In genomic region chr8:71680471-71680870, GRCm38 (mm10) we compare ENCODE assay signal across 10 mouse cellular contexts. TPM values are rescaled to one million over a fixed set of nuclear protein-coding genes. Genes with fewer than 3 reads are reported as not detected.
DNase-seq lines count a peak whose midpoint lies in the region; ATAC-seq and TF ChIP-seq lines count a peak whose summit lies in the region.
"Had no signal": no experiment of that assay in that cellular context is flagged by ENCODE, and none has a peak within 500 bp of the region (broad histone marks: within the 10 kb centered on the region; RNA-seq: fewer than 3 reads in every experiment).

No protein-coding gene starts in this region.

- 8% methylated on average over 21 of the region's 21 CpGs for WGBS in heart, embryonic 10.5 days
- WGBS in heart, adult 2 months = 56% methylated on average over 21 of the region's 21 CpGs

- no peak overlapping the region for H3K27ac ChIP-seq in heart, embryonic 10.5 days
- no peak overlapping the region for H3K27ac ChIP-seq in heart, adult 2 months

- peaks cover 94% of the 10 kb centered on the region for H3K27me3 ChIP-seq in heart, embryonic 10.5 days (ENCODE audit: insufficient read depth, poor library complexity, severe bottlenecking)
- H3K27me3 ChIP-seq in heart, adult 2 months (ENCODE audit: control insufficient read depth, insufficient read depth, low read length) = no peaks in the 10 kb centered on the region

- ATAC-seq in granulocyte monocyte progenitor cell, adult 5-6 weeks (replicated peaks; ENCODE audit: poor library complexity, severe bottlenecking) = no peak

- intact Hi-C loops in heart, adult 2 months (cut with DNase I) = no loop called here

- H3K79me2 ChIP-seq in heart, adult 2 months (replicated peaks; ENCODE audit: control insufficient read depth, insufficient read depth, low read length) = no peaks in the 10 kb centered on the region

- no peak overlapping the region for H3K9ac ChIP-seq in heart, adult 2 months (ENCODE audit: low read depth, low read length)

- peaks cover 42% of the 10 kb centered on the region for H3K4me1 ChIP-seq in heart, embryonic 10.5 days
- peaks cover 7% of the 10 kb centered on the region; the same call in 1 of the 2 replicates for H3K4me1 ChIP-seq in heart, adult 2 months (ENCODE audit: control insufficient read depth, insufficient read depth, low read length)

- TF ChIP-seq EP300 in heart, adult 2 months (IDR thresholded peaks at IDR 0.05; ENCODE audit: insufficient read depth, low read depth, low read length) = no peak

- peak overlapping the region; percentile 55 for H3K4me3 ChIP-seq in heart, embryonic 10.5 days
- H3K4me3 ChIP-seq in heart, adult 2 months = no peak overlapping the region

- DNase-seq in heart, embryonic 10.5 days (ENCODE audit: low spot score) = no peak
- DNase-seq in heart, adult 2 months = no peak
- peak; percentile 42 for DNase-seq in testis, postnatal 10 days (ENCODE audit: low spot score)
- DNase-seq in testis, postnatal 14 days (ENCODE audit: low spot score) = no peak
- peak; percentile 32 to 74 for DNase-seq in kidney, postnatal 25 days
- no peak for DNase-seq in gastrocnemius, adult 18-20 months (ENCODE audit: low spot score)
- no peak for DNase-seq in layer of hippocampus, postnatal 25 days (ENCODE audit: extremely low spot score in 1 of 2, low spot score in 1 of 2)
- DNase-seq: thymus, postnatal 25 days had no signal

- H3K9me3 ChIP-seq in heart, embryonic 10.5 days = 0 out of 2 replicates have a peak, but pooled peaks cover 2% of the 10 kb centered on the region

- TF ChIP-seq POLR2A in heart, adult 2 months (IDR thresholded peaks at IDR 0.05; ENCODE audit: insufficient read depth, low read depth, low read length) = no peak

- TF ChIP-seq CTCF in heart, adult 2 months (IDR thresholded peaks at IDR 0.05) = no peak

- H3K36me3 ChIP-seq in heart, embryonic 10.5 days = no peaks in the 10 kb centered on the region
- no peaks in the 10 kb centered on the region for H3K36me3 ChIP-seq in heart, adult 2 months (ENCODE audit: control insufficient read depth, insufficient read depth, low read length)

RNA-seq across cellular contexts. Expression of gene Jak3, which starts 4.4 kb away (rescaled TPM):
- polyA plus RNA-seq in heart, embryonic 10.5 days (2016; fragmentation: Nextera tagmentation; extraction: Ambion mirVana) = 6.7 and 9.7 TPM in 2 replicates
- 1 to 10 TPM; 8.1 to 8.6 TPM for total RNA-seq in heart, adult 2 months (2021)
- polyA plus RNA-seq in heart, adult 2 months (2012; rRNA removed) = 23.3 and 24.0 TPM in 2 replicates
- total RNA-seq in gastrocnemius, adult 18-20 months (2021) = 1 to 10 TPM; 1.4 to 2.2 TPM
- 1 to 10 TPM; 4.9 to 5.6 TPM for total RNA-seq in layer of hippocampus, postnatal 25 days (2021)
- 10.9 and 17.5 TPM in 2 replicates for total RNA-seq in granulocyte monocyte progenitor cell, adult 5-6 weeks (2014; fragmentation: Nextera tagmentation)
- total RNA-seq in granulocyte monocyte progenitor cell, adult 5-6 weeks (2017) = 7.2 and 8.1 TPM in 2 replicates

RNA-seq across cellular contexts. Expression of gene Insl3, which starts 8.5 kb away (rescaled TPM):
- polyA plus RNA-seq in heart, embryonic 10.5 days (2016; fragmentation: Nextera tagmentation; extraction: Ambion mirVana) = 0.99 and 1.5 TPM in 2 replicates
- total RNA-seq in heart, adult 2 months (2021) = 1 to 10 TPM; 4.0 to 4.1 TPM
- polyA plus RNA-seq in heart, adult 2 months (2012; rRNA removed) = 16.3 and 19.3 TPM in 2 replicates
- under 1 TPM; 0.78 TPM for total RNA-seq in gastrocnemius, adult 18-20 months (2021)
- 1 to 10 TPM in 1 of 2 experiments, under 1 TPM in 1; 0.98 to 3.3 TPM for total RNA-seq in layer of hippocampus, postnatal 25 days (2021)
- 14.1 and 16.3 TPM in 2 replicates for total RNA-seq in granulocyte monocyte progenitor cell, adult 5-6 weeks (2014; fragmentation: Nextera tagmentation)
- total RNA-seq in granulocyte monocyte progenitor cell, adult 5-6 weeks (2017) = 1.2 and 4.4 TPM in 2 replicates

RNA-seq across cellular contexts. Expression of gene Unc13a, which starts 8.9 kb away (rescaled TPM):
- 0.31 and 0.48 TPM in 2 replicates for polyA plus RNA-seq in heart, embryonic 10.5 days (2016; fragmentation: Nextera tagmentation; extraction: Ambion mirVana)
- under 1 TPM; 0.61 to 0.86 TPM for total RNA-seq in heart, adult 2 months (2021)
- polyA plus RNA-seq in heart, adult 2 months (2012; rRNA removed) = 1.4 and 1.8 TPM in 2 replicates
- not detected for total RNA-seq in gastrocnemius, adult 18-20 months (2021)
- 100 to 1,000 TPM; 235 to 291 TPM for total RNA-seq in layer of hippocampus, postnatal 25 days (2021)
- total RNA-seq in granulocyte monocyte progenitor cell, adult 5-6 weeks (2014; fragmentation: Nextera tagmentation) = 0.60 TPM in 1 of 2 replicates, not detected in the other
- 0.04 and 1.8 TPM in 2 replicates for total RNA-seq in granulocyte monocyte progenitor cell, adult 5-6 weeks (2017)

RNA-seq across cellular contexts. Expression of gene B3gnt3, which starts 21.1 kb away (rescaled TPM):
- polyA plus RNA-seq in heart, embryonic 10.5 days (2016; fragmentation: Nextera tagmentation; extraction: Ambion mirVana) = 1.6 and 2.9 TPM in 2 replicates
- total RNA-seq in heart, adult 2 months (2021) = 1 to 10 TPM; 6.1 to 6.4 TPM
- polyA plus RNA-seq in heart, adult 2 months (2012; rRNA removed) = 5.4 and 8.6 TPM in 2 replicates
- 1 to 10 TPM; 1.7 to 2.4 TPM for total RNA-seq in gastrocnemius, adult 18-20 months (2021)
- total RNA-seq in layer of hippocampus, postnatal 25 days (2021) = under 1 TPM; 0.42 to 0.47 TPM
- 1.4 TPM in 1 of 2 replicates, not detected in the other for total RNA-seq in granulocyte monocyte progenitor cell, adult 5-6 weeks (2014; fragmentation: Nextera tagmentation)
- 0.39 TPM in 1 of 2 replicates, not detected in the other for total RNA-seq in granulocyte monocyte progenitor cell, adult 5-6 weeks (2017)
- polyA plus RNA-seq: G1E had no signal

RNA-seq across cellular contexts. Expression of gene Fcho1, which starts 45.0 kb away (rescaled TPM):
- polyA plus RNA-seq in heart, embryonic 10.5 days (2016; fragmentation: Nextera tagmentation; extraction: Ambion mirVana) = 2.0 and 3.1 TPM in 2 replicates
- under 1 TPM; 0.23 to 0.64 TPM for total RNA-seq in heart, adult 2 months (2021)
- polyA plus RNA-seq in heart, adult 2 months (2012; rRNA removed) = 2.7 and 4.5 TPM in 2 replicates
- total RNA-seq in gastrocnemius, adult 18-20 months (2021) = not detected
- total RNA-seq in layer of hippocampus, postnatal 25 days (2021) = 100 to 1,000 TPM in 1 of 2 experiments, 10 to 100 TPM in 1; 88.0 to 106 TPM
- total RNA-seq in granulocyte monocyte progenitor cell, adult 5-6 weeks (2014; fragmentation: Nextera tagmentation) = 62.4 and 98.0 TPM in 2 replicates
- 39.8 and 76.7 TPM in 2 replicates for total RNA-seq in granulocyte monocyte progenitor cell, adult 5-6 weeks (2017)

Comparison
In these comparisons a context has a peak if more than half of its experiments do, and no peak if none do; other contexts are left out.
1. DNase-seq: peak in testis, postnatal 10 days (single experiment) and kidney, postnatal 25 days (2 of 2); none in heart, embryonic 10.5 days (single experiment), heart, adult 2 months (0 of 2), testis, postnatal 14 days (single experiment), gastrocnemius, adult 18-20 months (single experiment) and layer of hippocampus, postnatal 25 days (0 of 2).
2. RNA of gene Unc13a, which starts 8.9 kb away (total RNA-seq): 235 to 291 TPM in layer of hippocampus, postnatal 25 days; 0.04 to 1.8 TPM in granulocyte monocyte progenitor cell, adult 5-6 weeks, 0.61 to 0.86 TPM in heart, adult 2 months and not detected in gastrocnemius, adult 18-20 months; every median in the first group is over 10 times any median in the second.